Comparison of ENCODE assay signal across 7 mouse cellular contexts in the genomic region with DNA sequence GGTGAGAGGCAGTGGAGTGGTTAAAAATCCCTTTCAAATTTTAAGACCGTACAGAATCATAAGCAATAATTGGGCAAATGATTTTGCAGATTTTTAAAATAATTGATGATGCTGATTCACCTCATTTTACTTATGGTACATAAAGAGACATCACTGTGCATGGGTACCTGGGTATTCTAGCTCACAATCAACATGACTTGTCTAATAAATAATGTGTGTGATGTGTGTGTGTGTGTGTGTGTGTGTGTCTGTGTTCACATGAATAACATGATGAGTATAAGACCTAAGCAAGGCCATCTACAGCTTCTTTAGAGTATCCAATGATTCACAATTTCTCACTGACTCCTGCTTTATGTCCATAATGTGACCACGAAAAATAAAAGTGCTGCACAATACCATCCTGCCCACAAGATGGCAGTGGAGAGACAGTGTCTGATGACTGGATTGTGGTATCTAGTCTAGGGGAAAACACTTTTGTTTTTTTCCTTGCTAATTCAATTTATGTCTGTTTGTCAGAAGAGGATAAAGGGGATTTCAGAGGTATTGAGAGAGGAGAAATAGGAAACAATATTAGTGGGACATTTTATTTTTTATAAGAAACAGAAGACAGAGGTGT.
DNase-seq lines count a peak whose midpoint lies in the region; ATAC-seq lines count a peak whose summit lies in the region.

No protein-coding gene starts in this region.

- H3K27ac ChIP-seq in midbrain, embryonic 14.5 days (replicated peaks; ENCODE audit: low read depth, low read length) = no peak overlapping the region

- H3K9me3 ChIP-seq in midbrain, embryonic 14.5 days (ENCODE audit: control insufficient read depth, low read length) = no peaks in the 10 kb centered on the region

- peak; percentile 10 for DNase-seq in thymus, postnatal 4 days
- no peak for DNase-seq in thymus, postnatal 14 days
- peak; percentile 3 for DNase-seq in c-Kit-positive CD71-positive TER-119-negative erythroid progenitor cells, embryonic 14.5 days (ENCODE audit: low read depth)
- DNase-seq in forelimb bud, embryonic 11.5 days (ENCODE audit: low read depth, low spot score) = peak; percentile 38
- peak; percentile 60 to 65 for DNase-seq in layer of hippocampus, postnatal 14 days (ENCODE audit: low spot score in 2 of 2)
- peak; percentile 87 for DNase-seq in midbrain, embryonic 14.5 days

- H3K27me3 ChIP-seq in midbrain, embryonic 14.5 days (ENCODE audit: control insufficient read depth, insufficient read depth, low read length) = no peaks in the 10 kb centered on the region

- no peak overlapping the region for H3K4me2 ChIP-seq in midbrain, embryonic 14.5 days (ENCODE audit: low read length)

- no peaks in the 10 kb centered on the region for H3K4me1 ChIP-seq in midbrain, embryonic 14.5 days (ENCODE audit: control insufficient read depth, insufficient read depth, low read length)

- H3K9ac ChIP-seq in midbrain, embryonic 14.5 days (replicated peaks; ENCODE audit: low read length) = no peak overlapping the region

- H3K36me3 ChIP-seq in midbrain, embryonic 14.5 days (ENCODE audit: control insufficient read depth, insufficient read depth, low read length) = no peaks in the 10 kb centered on the region

- WGBS in midbrain, embryonic 14.5 days = 49% methylated on average over 2 of the region's 2 CpGs

- H3K4me3 ChIP-seq in midbrain, embryonic 14.5 days (replicated peaks; ENCODE audit: low read depth, low read length) = no peak overlapping the region

- peak; percentile 63; the same call in 1 of the 2 replicates for ATAC-seq in midbrain, embryonic 14.5 days (ENCODE audit: low FRiP score, low TSS enrichment)
- ATAC-seq in megakaryocyte, adult 5-6 weeks (ENCODE audit: poor library complexity, severe bottlenecking) = no peak
